Comparison of ENCODE assay signal across 14 mouse cellular contexts in the genomic region with DNA sequence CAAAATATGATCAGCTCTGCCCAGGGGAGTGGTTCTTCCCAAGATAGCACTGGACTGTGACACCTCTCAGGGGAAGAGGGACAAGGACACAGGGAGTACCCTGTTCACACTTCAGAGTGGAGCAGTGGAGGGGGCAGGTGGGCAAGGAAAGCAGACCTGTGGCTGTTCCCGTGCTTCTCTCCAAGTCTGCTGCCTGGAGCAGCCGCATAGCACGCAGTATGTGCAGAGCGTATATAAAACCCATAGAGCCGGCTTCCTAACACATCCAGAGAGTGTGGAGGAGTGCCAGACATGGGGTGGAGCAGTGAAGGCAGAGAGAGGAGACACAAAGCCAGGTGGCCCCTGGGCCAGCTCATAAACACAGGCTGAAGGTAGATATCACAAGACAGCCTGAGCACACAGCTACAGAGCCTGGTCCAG.
DNase-seq lines count a peak whose midpoint lies in the region; ATAC-seq and TF ChIP-seq lines count a peak whose summit lies in the region.
"Had no signal": no experiment of that assay in that cellular context is flagged by ENCODE, and none has a peak within 500 bp of the region (broad histone marks: within the 10 kb centered on the region; RNA-seq: fewer than 3 reads in every experiment).

No protein-coding gene starts in this region.

- no peaks in the 10 kb centered on the region for H3K9me3 ChIP-seq in heart, embryonic 13.5 days
- no peaks in the 10 kb centered on the region for H3K9me3 ChIP-seq in intestine, postnatal 0 days (ENCODE audit: control insufficient read depth)
- H3K9me3 ChIP-seq in stomach, embryonic 16.5 days (replicated peaks; ENCODE audit: control insufficient read depth, low read length) = no peaks in the 10 kb centered on the region
- H3K9me3 ChIP-seq: forebrain, embryonic 13.5 days had no signal

- H3K9ac ChIP-seq in heart, embryonic 13.5 days = no peak overlapping the region
- H3K9ac ChIP-seq in intestine, postnatal 0 days (ENCODE audit: low read depth, low read length) = no peak overlapping the region
- H3K9ac ChIP-seq in stomach, embryonic 16.5 days (ENCODE audit: low read length) = 0 out of 2 replicates have a peak overlapping the region, but pooled peaks have one; percentile 15
- H3K9ac ChIP-seq: forebrain, embryonic 13.5 days; liver, embryonic 14.5 days had no signal

- no peak for TF ChIP-seq CTCF in intestine, postnatal 0 days (IDR thresholded peaks at IDR 0.05; ENCODE audit: low read depth)

- peak overlapping the region; percentile 55 for H3K27ac ChIP-seq in heart, embryonic 13.5 days (replicated peaks)
- H3K27ac ChIP-seq in intestine, postnatal 0 days (ENCODE audit: low read depth, low read length) = no peak overlapping the region
- H3K27ac ChIP-seq in stomach, embryonic 16.5 days (ENCODE audit: low read length) = peak overlapping the region; percentile 28; the same call in 1 of the 2 replicates
- H3K27ac ChIP-seq: forebrain, embryonic 13.5 days; liver, embryonic 14.5 days had no signal

- H3K4me3 ChIP-seq in heart, embryonic 13.5 days = no peak overlapping the region
- H3K4me3 ChIP-seq in intestine, postnatal 0 days (ENCODE audit: low read depth, low read length) = no peak overlapping the region
- H3K4me3 ChIP-seq in stomach, embryonic 16.5 days (replicated peaks; ENCODE audit: low read length) = no peak overlapping the region
- H3K4me3 ChIP-seq: forebrain, embryonic 13.5 days; megakaryocyte, embryonic 14.5 days had no signal

- ATAC-seq in heart, embryonic 13.5 days (ENCODE audit: extremely low read depth, insufficient number of reproducible peaks, low FRiP score, low TSS enrichment) = peak; percentile 40; the same call in 1 of the 2 replicates
- ATAC-seq in intestine, postnatal 0 days = peak; percentile 31; the same call in 1 of the 2 replicates
- peak; percentile 41; the same call in 1 of the 2 replicates for ATAC-seq in stomach, embryonic 16.5 days (ENCODE audit: insufficient read depth, low FRiP score)
- no peak for ATAC-seq in megakaryocyte progenitor cell, adult 5-6 weeks (replicated peaks; ENCODE audit: poor library complexity)
- ATAC-seq: forebrain, embryonic 13.5 days had no signal

- no peaks in the 10 kb centered on the region for H3K36me3 ChIP-seq in heart, embryonic 13.5 days
- H3K36me3 ChIP-seq in intestine, postnatal 0 days (ENCODE audit: control insufficient read depth, insufficient read depth) = no peaks in the 10 kb centered on the region
- no peaks in the 10 kb centered on the region for H3K36me3 ChIP-seq in stomach, embryonic 16.5 days (ENCODE audit: control insufficient read depth, insufficient read depth, low read length)

- peak; percentile 32 to 55 for DNase-seq in left cerebral cortex, postnatal 14 days (ENCODE audit: low spot score in 2 of 2)
- DNase-seq in left cerebral cortex, postnatal 10 days (ENCODE audit: extremely low spot score in 1 of 2, low spot score in 2 of 2) = no peak
- no peak for DNase-seq in ovary, adult 18-20 months (ENCODE audit: low spot score)
- DNase-seq: adrenal gland, postnatal 36 days; cerebellum, adult 8-10 months; kidney, adult 2 months had no signal

- H3K4me2 ChIP-seq in heart, embryonic 13.5 days = peak overlapping the region; percentile 18; the same call in 1 of the 2 replicates
- H3K4me2 ChIP-seq in intestine, postnatal 0 days (replicated peaks; ENCODE audit: low read depth) = 0 out of 2 replicates have a peak overlapping the region, but pooled peaks have one; percentile 9
- no peak overlapping the region for H3K4me2 ChIP-seq in stomach, embryonic 16.5 days (ENCODE audit: low read depth, low read length)
- H3K4me2 ChIP-seq: forebrain, embryonic 13.5 days had no signal

- intact Hi-C loops in left cerebral cortex, postnatal 14 days (cut with DNase I) = loop anchor here (10.0 kb wide), 2 partner anchors 257 to 317 kb away; a partner anchor contains a TSS
- intact Hi-C loops in left cerebral cortex, postnatal 10 days (cut with DNase I) = loop anchor here (10.0 kb wide), 2 partner anchors 147 to 257 kb away; a partner anchor contains a TSS

- 47% methylated on average over 5 of the region's 5 CpGs for WGBS in heart, embryonic 13.5 days
- WGBS in intestine, postnatal 0 days = 67% methylated on average over 5 of the region's 5 CpGs
- 63% methylated on average over 5 of the region's 5 CpGs for WGBS in stomach, embryonic 16.5 days

- H3K27me3 ChIP-seq in heart, embryonic 13.5 days (replicated peaks) = no peaks in the 10 kb centered on the region
- H3K27me3 ChIP-seq in intestine, postnatal 0 days (replicated peaks; ENCODE audit: control insufficient read depth, insufficient read depth, low read length) = no peaks in the 10 kb centered on the region
- H3K27me3 ChIP-seq in stomach, embryonic 16.5 days (ENCODE audit: control insufficient read depth, insufficient read depth, low read length) = no peaks in the 10 kb centered on the region
- H3K27me3 ChIP-seq: CH12.LX; forebrain, embryonic 13.5 days had no signal

- peaks cover 43% of the 10 kb centered on the region for H3K4me1 ChIP-seq in heart, embryonic 13.5 days
- peaks cover 14% of the 10 kb centered on the region for H3K4me1 ChIP-seq in intestine, postnatal 0 days (replicated peaks; ENCODE audit: control insufficient read depth, insufficient read depth, low read length)
- H3K4me1 ChIP-seq in stomach, embryonic 16.5 days (ENCODE audit: control insufficient read depth, insufficient read depth, low read length) = peaks cover 42% of the 10 kb centered on the region
- H3K4me1 ChIP-seq: forebrain, embryonic 13.5 days; megakaryocyte, embryonic 14.5 days had no signal

Comparison
In these comparisons a context has a peak if more than half of its experiments do, and no peak if none do; other contexts are left out.
1. DNase-seq: peak in left cerebral cortex, postnatal 14 days (2 of 2); none in left cerebral cortex, postnatal 10 days (0 of 2) and ovary, adult 18-20 months (single experiment).